Mouse (Mus musculus) hindbrain, embryonic 12.5 days (tissue): ENCODE results near the gene Cdan1. TPM values are rescaled to one million over a fixed set of nuclear protein-coding genes. Genes with fewer than 3 reads are reported as not detected.
A peak's percentile ranks its signal among the peaks of the same experiment; 100 is the strongest.

Source experiments
- ATAC-seq: fragments of 200-750 bp; cut with Nextera tagmentation; 2 replicates; pipeline ENCODE4 v1.8.0; 2017; ENCODE audit warnings: moderate TSS enrichment; ENCODE audit not compliant: low FRiP score
- H3K27ac ChIP-seq: fragments of 300-500 bp; sonication (generic); 2 replicates; pipeline ENCODE4 v1.5.1; 2016; ENCODE audit warnings: mild to moderate bottlenecking
- H3K27me3 ChIP-seq: fragments of 300-500 bp; sonication (generic); 2 replicates; pipeline ENCODE4 v1.6.1; 2016; ENCODE audit warnings: mild to moderate bottlenecking
- H3K36me3 ChIP-seq: fragments of 300-500 bp; sonication (generic); 2 replicates; pipeline ENCODE4 v1.6.1; 2016; ENCODE audit warnings: mild to moderate bottlenecking
- H3K4me1 ChIP-seq: fragments of 300-500 bp; sonication (generic); 2 replicates; pipeline ENCODE4 v1.6.1; 2016
- H3K4me2 ChIP-seq: fragments of 300-500 bp; sonication (generic); replicated peaks from 2 replicates; pipeline ENCODE4 v1.6.1; 2016; ENCODE audit warnings: mild to moderate bottlenecking
- H3K4me3 ChIP-seq: fragments of 300-500 bp; sonication (generic); 2 replicates; pipeline ENCODE4 v1.5.1; 2016; ENCODE audit warnings: mild to moderate bottlenecking
- H3K9ac ChIP-seq: fragments of 300-500 bp; sonication (generic); 2 replicates; pipeline ENCODE4 v1.6.1; 2016; ENCODE audit warnings: mild to moderate bottlenecking, moderate library complexity
- H3K9me3 ChIP-seq: fragments of 300-500 bp; sonication (generic); replicated peaks from 2 replicates; pipeline ENCODE4 v1.6.1; 2016; ENCODE audit warnings: mild to moderate bottlenecking
- WGBS: fragments of 180-500 bp; shearing (Covaris S2); methylation state at CpG from one replicate; pipeline ENCODE4 v1.1.7; 2016; 5-methylcytosine and 5-hydroxymethylcytosine counted together
- polyA plus RNA-seq: library from polyadenylated mRNA; unstranded; fragments of >200 nt; fragmentation: Nextera tagmentation; extraction: Ambion mirVana; gene quantifications from 2 replicates; pipeline ENCODE4 v1.2.1, GENCODE M21; 2016

Cdan1 gene
- polyA plus RNA-seq = 11.1 TPM in 2 replicates

DNA sequence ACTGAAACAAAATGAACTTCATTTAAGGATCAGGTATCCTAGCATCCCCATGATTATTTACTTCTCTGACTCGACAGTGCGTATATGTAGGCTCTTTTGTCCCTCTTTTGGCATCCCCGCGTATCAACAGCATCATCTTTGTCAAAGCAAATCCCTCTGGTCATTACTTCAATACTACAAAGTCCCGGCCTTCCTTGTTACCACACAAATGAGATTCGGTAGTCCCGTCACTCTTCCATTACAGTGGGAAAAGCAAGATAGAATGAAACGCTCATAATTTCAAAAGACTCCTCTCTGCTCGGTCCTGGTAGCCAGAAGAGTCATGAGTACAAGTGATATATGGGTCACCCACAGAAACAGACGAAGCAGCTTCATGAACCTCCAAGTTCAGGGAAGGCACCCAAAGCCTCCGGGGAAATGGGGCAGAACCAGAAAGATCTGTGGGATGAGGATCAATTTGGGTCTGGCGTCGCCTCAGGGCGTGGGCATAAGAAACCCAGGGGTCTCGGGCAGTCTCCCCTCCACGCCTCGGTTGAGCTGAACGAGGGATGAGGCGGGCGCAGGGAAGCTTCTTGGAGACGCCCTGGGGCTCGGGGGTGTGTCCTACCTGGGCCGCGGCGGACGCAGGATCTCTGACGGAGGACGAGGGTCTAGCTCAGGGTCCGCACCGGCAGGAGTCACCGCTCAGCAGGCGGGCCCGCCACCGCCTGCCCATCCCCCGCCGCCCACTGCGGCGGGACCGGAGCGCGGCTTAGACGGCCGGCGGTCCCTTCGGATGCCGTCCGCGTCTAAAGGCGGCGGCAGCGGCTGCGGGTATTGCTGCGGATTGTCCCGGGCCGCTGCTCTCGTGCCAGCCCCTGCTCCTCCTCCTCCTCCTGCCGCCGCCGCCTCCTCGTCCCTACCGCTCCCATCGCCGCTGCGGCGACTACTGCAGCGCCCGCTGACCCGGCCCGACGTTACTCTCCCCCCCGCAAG is at the start of gene Cdan1:
Gene Cdan1, minus strand, starts transcription at position 680 of the 975 bp plus-strand sequence.
- peak within 1 kb of the TSS; percentile 91 for H3K27ac ChIP-seq
- WGBS = under 1% methylated on average over 63 of the region's 71 CpGs
- peak; percentile 77 for ATAC-seq
- H3K36me3 ChIP-seq = no peaks in the 10 kb centered on the region
- peaks cover 7% of the 10 kb centered on the region; the same call in 1 of the 2 replicates for H3K4me1 ChIP-seq
- H3K4me2 ChIP-seq = peak within 1 kb of the TSS; percentile 70
- H3K27me3 ChIP-seq = no peaks in the 10 kb centered on the region
- H3K9ac ChIP-seq = peak within 1 kb of the TSS; percentile 88
- peak within 1 kb of the TSS; percentile 88 for H3K4me3 ChIP-seq
- H3K9me3 ChIP-seq = no peaks in the 10 kb centered on the region

DNA sequence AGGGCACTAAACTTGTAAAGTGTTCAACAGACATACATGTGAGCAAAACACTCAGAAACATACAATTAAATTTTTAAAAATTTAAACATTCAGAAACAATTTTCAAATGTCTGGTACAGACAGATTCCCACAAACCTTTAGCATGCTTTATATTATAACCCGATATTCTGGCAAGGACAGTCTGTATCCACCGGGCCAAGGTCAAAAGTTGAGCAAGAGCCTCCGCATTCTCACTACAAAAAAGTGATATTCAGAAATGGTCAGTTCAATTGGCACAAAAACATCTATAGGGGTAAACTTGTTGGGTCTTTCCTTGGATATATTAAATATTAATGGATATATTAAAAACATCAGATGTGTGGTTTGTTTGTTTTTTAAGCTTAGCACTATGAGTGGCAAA is 46.4 kb upstream of the Cdan1 start:
- H3K9me3 ChIP-seq = no peaks in the 10 kb centered on the region
- no peaks in the 10 kb centered on the region for H3K4me1 ChIP-seq
- H3K4me3 ChIP-seq = no peak overlapping the region
- no peak overlapping the region for H3K9ac ChIP-seq
- H3K4me2 ChIP-seq = no peak overlapping the region
- 94% methylated on average over 3 of the region's 3 CpGs for WGBS
- no peaks in the 10 kb centered on the region for H3K27me3 ChIP-seq
- H3K27ac ChIP-seq = no peak overlapping the region
- ATAC-seq = no peak
- H3K36me3 ChIP-seq = peaks cover 63% of the 10 kb centered on the region

DNA sequence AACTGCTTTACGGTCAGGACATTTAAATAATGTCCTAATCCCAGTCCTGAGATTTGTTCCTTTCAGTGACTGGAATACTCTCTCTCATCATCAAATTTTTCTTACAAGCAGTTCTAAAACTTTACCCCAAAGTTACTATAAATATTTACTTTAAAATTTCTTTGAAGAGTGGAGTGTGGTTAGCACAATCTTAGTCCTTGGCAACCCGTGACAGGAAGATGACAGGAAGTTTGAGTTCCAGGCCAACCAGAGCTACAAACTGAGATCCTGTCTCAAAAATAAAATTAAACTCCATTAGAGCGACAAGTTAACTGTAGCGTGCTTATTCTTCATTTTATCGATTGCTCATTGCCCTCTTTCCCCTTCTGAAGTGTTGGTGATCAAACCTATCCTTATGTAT is 37.7 kb upstream of the Cdan1 start:
- 92% methylated on average over 5 of the region's 5 CpGs for WGBS
- no peaks in the 10 kb centered on the region for H3K4me1 ChIP-seq
- no peak overlapping the region for H3K27ac ChIP-seq
- ATAC-seq = no peak
- H3K27me3 ChIP-seq = no peaks in the 10 kb centered on the region
- H3K9me3 ChIP-seq = no peaks in the 10 kb centered on the region
- H3K4me2 ChIP-seq = no peak overlapping the region
- no peak overlapping the region for H3K9ac ChIP-seq
- H3K4me3 ChIP-seq = no peak overlapping the region
- peaks cover 48% of the 10 kb centered on the region for H3K36me3 ChIP-seq

DNA sequence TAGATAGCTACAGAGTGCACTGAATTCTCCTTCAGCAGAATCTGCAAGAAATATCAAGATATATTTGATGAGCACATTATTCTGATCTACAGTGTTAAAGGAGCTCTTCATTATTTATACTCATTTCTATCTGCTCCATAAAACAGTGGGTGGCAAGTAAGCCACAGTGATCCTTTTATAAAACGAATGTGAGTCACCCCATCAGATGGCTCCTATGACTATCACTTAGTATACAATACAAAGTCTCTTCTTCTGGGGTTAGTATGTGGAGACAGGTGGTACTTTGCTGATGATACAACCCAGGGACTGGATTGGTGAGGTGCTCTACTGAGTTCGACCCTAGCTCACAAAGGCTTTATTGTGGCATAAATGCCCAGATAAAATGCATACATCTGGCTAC is 23.3 kb upstream of the Cdan1 start:
- WGBS = 84% methylated on average over 2 of the region's 2 CpGs
- Histone ChIP-seq H3K4me1 (no peaks in the 10 kb centered on the region), H3K27me3 (no peaks in the 10 kb centered on the region), H3K9me3 (no peaks in the 10 kb centered on the region), H3K27ac (no peak overlapping the region), H3K4me3 (no peak overlapping the region), H3K36me3 (peaks cover 61% of the 10 kb centered on the region), H3K4me2 (no peak overlapping the region), H3K9ac (no peak overlapping the region)
- no peak for ATAC-seq

DNA sequence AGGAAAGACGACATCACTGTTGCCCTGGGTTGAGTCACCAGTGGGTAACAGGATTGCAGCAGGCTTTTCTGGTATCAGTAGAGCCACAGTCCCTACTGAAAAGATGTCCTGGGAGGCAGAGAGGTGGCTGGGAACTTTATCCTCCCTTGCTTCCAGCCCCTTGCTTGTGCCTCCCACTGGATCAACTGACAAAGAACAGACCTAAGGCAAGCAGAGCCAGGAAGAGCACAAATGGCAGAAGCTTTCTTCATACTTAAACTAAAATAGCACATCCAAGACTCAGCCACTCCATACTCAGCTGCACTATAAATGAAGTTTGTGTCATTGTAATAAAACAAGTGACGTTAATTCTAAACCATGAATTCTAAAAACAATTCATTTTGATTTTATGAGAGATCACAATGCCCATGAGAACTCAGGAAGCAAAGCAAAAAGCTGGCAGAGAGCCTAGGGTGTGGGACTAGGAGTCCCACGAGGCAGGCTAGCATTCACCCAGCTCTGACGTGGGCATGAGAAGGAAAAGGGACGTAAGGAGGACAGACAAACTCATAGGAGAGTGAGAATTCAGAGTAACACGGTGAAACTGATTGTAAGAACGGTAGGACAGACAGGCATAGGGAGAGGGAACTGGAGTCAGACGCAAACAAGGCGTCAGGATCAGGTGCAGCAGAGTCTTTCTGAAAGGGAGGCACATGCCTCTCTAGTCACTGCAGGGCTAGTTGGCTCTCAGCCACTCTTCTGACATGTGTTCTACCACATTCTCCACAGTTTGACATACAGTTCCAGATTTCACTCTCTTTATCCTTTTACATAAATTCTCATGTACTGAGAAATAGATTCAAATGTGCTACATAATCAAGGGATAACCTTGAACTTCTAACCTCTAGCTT is 21.8 kb upstream of the Cdan1 start:
- Histone ChIP-seq H3K4me2 (no peak overlapping the region), H3K4me1 (no peaks in the 10 kb centered on the region), H3K36me3 (peaks cover 60% of the 10 kb centered on the region), H3K9ac (no peak overlapping the region), H3K27me3 (no peaks in the 10 kb centered on the region), H3K9me3 (no peaks in the 10 kb centered on the region), H3K27ac (no peak overlapping the region), H3K4me3 (no peak overlapping the region)
- no peak for ATAC-seq
- WGBS = 86% methylated on average over 9 of the region's 9 CpGs

DNA sequence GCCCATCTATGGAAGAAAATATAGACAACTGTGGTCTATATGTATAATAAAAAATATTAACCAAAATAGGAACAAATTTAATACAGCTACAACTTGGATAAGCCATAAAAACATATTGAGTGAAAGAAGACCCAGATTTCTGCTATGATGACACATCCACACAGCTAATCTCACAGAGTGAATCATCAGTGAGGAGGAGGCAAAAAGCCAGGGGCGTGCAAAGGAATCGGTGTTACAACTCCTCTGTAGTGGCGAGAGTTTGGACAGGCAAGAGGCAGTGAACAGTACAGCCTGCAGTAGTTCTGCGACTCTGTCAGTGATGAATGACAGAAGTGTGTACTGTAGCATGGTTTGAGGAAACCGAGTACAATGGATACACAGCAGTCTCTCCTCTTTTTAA is 17.4 kb upstream of the Cdan1 start:
- H3K27ac ChIP-seq = no peak overlapping the region
- H3K9me3 ChIP-seq = no peaks in the 10 kb centered on the region
- H3K4me3 ChIP-seq = no peak overlapping the region
- WGBS = 90% methylated on average over 5 of the region's 5 CpGs
- H3K9ac ChIP-seq = no peak overlapping the region
- H3K27me3 ChIP-seq = no peaks in the 10 kb centered on the region
- no peak overlapping the region for H3K4me2 ChIP-seq
- no peak for ATAC-seq
- H3K36me3 ChIP-seq = peaks cover 52% of the 10 kb centered on the region
- no peaks in the 10 kb centered on the region for H3K4me1 ChIP-seq

DNA sequence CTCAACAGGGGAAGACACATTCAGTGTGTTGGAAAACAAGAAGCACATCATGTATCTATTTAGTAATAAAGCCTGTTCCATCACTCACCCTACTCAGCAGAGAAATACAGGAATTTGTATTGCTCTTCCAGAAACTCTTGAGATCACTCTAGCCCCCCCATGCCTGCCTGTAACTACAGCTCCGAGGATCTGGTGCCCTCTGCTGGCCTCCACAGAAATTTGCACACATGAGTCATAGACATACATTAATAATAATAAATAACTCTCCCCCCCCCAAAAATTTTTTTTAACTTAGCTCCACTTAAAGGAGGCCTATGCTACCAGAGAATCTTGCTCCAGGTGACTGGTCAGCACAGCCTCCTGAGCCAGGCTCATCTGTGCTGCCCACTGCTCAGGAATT is 16.6 kb upstream of the Cdan1 start:
- Histone ChIP-seq H3K27me3 (no peaks in the 10 kb centered on the region), H3K4me3 (no peak overlapping the region), H3K27ac (no peak overlapping the region), H3K9ac (no peak overlapping the region), H3K36me3 (peaks cover 53% of the 10 kb centered on the region), H3K9me3 (no peaks in the 10 kb centered on the region), H3K4me2 (no peak overlapping the region), H3K4me1 (no peaks in the 10 kb centered on the region)
- no peak for ATAC-seq
- WGBS = 36% methylated on average over 1 of the region's 1 CpGs

DNA sequence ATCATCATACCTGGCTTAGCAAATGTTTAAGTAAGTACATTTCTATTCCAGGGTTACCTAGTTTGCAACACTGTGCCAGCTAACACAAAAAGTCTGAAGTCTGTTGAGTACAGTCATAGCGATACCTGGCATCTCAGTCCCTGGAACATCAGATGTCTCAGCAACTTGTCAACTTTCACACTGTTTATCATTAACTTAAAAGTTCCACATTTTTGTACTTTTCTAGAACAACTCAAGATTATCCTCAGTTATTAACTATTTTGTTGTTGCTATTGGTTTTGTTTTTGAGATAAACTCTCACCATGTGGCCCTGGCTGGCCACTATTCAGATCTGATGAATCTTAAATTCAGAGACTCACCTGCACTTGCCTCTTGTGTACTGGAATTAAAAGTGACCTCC is 13.5 kb upstream of the Cdan1 start:
- Histone ChIP-seq H3K27ac (no peak overlapping the region), H3K4me3 (no peak overlapping the region), H3K9me3 (no peaks in the 10 kb centered on the region), H3K36me3 (peaks cover 51% of the 10 kb centered on the region), H3K9ac (no peak overlapping the region), H3K27me3 (no peaks in the 10 kb centered on the region), H3K4me1 (no peaks in the 10 kb centered on the region), H3K4me2 (no peak overlapping the region)
- WGBS = 97% methylated on average over 1 of the region's 1 CpGs
- no peak for ATAC-seq

DNA sequence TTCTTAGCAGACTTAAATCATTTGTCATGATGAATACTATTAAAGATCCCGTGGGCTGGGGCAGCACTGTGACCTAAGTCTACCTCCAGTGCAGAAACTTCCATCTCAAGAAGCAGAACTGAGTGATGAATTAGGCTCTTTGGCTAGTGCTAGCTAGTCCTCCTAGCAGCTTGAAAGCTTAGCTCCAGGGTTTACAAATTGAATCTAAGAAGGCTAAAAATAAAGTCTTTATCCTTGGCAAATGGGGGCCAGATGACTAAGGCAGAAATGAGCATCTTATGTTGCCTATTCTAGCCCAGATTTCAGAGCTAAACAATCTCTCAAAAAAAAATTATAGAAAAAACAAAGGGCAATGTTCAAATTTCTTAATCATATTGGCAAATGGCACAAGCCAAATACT is 10.8 kb upstream of the Cdan1 start:
- no peak overlapping the region for H3K9ac ChIP-seq
- WGBS = 89% methylated on average over 1 of the region's 1 CpGs
- H3K27me3 ChIP-seq = no peaks in the 10 kb centered on the region
- no peaks in the 10 kb centered on the region for H3K9me3 ChIP-seq
- no peaks in the 10 kb centered on the region for H3K4me1 ChIP-seq
- H3K36me3 ChIP-seq = peaks cover 40% of the 10 kb centered on the region
- ATAC-seq = no peak
- H3K27ac ChIP-seq = no peak overlapping the region
- no peak overlapping the region for H3K4me2 ChIP-seq
- no peak overlapping the region for H3K4me3 ChIP-seq

DNA sequence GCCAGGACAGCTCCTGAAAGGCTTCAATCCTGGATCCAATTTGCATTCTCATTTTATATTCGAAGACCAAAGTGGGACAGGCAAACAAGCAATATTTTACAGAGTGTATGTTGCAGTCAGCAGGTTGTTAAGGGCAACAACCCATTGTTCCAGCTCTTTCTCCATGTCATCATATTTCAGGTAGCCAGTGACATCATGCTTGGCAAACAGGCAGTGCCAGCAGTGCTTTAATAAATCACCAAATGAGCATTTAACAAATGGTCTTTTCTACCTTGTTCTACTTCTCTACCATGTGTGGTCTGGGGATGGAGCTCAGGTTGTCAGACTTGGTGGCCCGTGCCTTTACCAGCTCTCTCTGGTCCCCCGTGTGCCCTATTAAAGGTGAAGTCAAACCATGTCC is 8.2 kb upstream of the Cdan1 start:
- peaks cover 25% of the 10 kb centered on the region for H3K36me3 ChIP-seq
- H3K27me3 ChIP-seq = no peaks in the 10 kb centered on the region
- no peak overlapping the region for H3K4me3 ChIP-seq
- H3K27ac ChIP-seq = no peak overlapping the region
- no peaks in the 10 kb centered on the region for H3K9me3 ChIP-seq
- H3K9ac ChIP-seq = no peak overlapping the region
- no peak overlapping the region for H3K4me2 ChIP-seq
- no peaks in the 10 kb centered on the region for H3K4me1 ChIP-seq
- ATAC-seq = no peak
- 93% methylated on average over 3 of the region's 3 CpGs for WGBS

DNA sequence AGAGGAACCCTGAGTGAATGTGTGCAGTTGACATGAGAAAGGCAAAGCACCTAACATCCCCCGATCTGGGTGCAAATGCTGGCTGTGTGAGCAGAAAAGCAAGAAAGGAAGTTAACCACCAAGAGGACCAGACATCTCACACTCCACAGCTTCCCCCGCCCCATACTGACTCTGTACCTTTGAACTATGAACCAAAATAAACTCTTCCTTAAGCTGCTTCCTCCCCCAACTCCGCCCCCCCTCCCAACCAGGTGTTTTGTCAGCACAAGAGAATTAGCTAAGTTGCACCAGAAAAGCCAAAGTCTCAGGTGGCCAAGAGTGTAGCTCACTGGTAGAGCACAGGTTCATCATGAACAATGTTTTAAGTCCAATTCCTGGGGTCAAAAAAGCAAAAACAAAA is 3.2 kb upstream of the Cdan1 start:
- ATAC-seq = no peak
- Histone ChIP-seq H3K27me3 (no peaks in the 10 kb centered on the region), H3K36me3 (no peaks in the 10 kb centered on the region), H3K4me2 (no peak overlapping the region), H3K27ac (no peak overlapping the region), H3K4me1 (peaks cover 4% of the 10 kb centered on the region; the same call in 1 of the 2 replicates), H3K9ac (no peak overlapping the region), H3K9me3 (no peaks in the 10 kb centered on the region), H3K4me3 (no peak overlapping the region)
- WGBS = 75% methylated on average over 3 of the region's 3 CpGs

DNA sequence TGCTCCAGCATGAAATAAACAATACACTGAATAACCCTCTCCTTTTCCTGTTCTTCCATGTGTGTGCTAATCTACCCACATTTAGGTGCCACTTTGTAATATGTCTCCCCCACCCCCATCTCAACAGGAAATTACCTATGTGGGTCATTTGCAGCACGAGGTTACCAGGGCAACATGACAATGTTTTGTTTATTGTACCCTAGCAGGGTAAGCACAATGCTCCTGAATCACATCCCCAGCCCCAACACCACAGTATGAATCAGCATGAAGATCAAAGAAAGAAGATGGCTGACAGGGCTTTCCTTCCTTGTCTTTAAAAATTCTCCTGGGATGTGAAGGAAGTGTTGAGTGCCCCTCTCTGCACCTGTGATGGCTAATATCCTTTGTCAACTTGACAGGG is 2.7 kb upstream of the Cdan1 start:
- Histone ChIP-seq H3K4me2 (no peak overlapping the region), H3K27ac (no peak overlapping the region), H3K4me3 (no peak overlapping the region), H3K36me3 (no peaks in the 10 kb centered on the region), H3K27me3 (no peaks in the 10 kb centered on the region), H3K4me1 (peaks cover 7% of the 10 kb centered on the region; the same call in 1 of the 2 replicates), H3K9me3 (no peaks in the 10 kb centered on the region), H3K9ac (no peak overlapping the region)
- 68% methylated on average over 1 of the region's 1 CpGs for WGBS
- no peak for ATAC-seq
